Mouse (Mus musculus) lung, adult 2 months (tissue): Measurements from ENCODE around the gene Osbpl5.

ENCODE experiments used
- CTCF ChIP-seq: fragments of 200-500 bp; IDR thresholded peaks from 2 replicates; pipeline ENCODE4 v1.5.1; 2011; ENCODE audit warnings: mild to moderate bottlenecking, low read length, control low read depth; ENCODE audit not compliant: insufficient read depth
- POLR2A ChIP-seq: fragments of 200-500 bp; IDR thresholded peaks from 2 replicates; pipeline ENCODE4 v1.6.1; 2011; ENCODE audit warnings: low read depth, mild to moderate bottlenecking, control low read depth, low read length, borderline replicate concordance; ENCODE audit errors: extremely low read depth

DNA sequence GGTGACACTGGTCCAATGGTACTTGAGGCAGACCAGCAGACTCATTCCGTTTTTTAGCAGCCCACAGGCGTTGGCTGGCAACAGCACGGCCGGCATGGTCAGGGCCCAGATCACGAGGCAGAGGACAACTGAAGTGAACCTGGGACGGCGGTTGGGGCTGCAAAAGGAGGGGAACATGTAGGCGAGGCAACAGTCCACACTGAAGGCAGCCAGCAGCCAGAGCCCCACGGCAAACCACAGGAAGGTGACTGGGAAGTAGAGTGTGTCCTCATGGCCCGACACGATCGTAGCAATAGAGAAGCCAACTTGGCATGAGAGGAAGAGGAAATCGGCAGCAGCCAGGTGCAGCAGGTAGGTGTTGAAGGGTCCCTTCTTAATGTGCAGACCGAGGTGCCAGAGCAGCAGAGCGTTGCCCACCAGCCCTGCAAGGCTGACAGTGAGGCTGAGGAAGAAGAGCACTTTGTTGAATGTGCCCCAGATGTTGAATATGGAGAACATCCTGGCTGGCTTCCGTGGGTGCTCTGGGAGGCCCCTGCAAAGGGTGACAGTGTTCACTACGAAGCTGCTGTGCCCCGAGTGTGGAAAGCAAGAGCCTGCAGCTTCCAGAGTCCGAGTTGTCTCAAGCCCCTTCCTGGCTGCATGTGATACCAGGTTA lies 8.2 kb upstream of the Osbpl5 start:
- TF ChIP-seq POLR2A = no peak
- no peak for TF ChIP-seq CTCF
